Mouse (Mus musculus): ENCODE measurements around the gene Ebf1.

The Ebf1 gene

DNA sequence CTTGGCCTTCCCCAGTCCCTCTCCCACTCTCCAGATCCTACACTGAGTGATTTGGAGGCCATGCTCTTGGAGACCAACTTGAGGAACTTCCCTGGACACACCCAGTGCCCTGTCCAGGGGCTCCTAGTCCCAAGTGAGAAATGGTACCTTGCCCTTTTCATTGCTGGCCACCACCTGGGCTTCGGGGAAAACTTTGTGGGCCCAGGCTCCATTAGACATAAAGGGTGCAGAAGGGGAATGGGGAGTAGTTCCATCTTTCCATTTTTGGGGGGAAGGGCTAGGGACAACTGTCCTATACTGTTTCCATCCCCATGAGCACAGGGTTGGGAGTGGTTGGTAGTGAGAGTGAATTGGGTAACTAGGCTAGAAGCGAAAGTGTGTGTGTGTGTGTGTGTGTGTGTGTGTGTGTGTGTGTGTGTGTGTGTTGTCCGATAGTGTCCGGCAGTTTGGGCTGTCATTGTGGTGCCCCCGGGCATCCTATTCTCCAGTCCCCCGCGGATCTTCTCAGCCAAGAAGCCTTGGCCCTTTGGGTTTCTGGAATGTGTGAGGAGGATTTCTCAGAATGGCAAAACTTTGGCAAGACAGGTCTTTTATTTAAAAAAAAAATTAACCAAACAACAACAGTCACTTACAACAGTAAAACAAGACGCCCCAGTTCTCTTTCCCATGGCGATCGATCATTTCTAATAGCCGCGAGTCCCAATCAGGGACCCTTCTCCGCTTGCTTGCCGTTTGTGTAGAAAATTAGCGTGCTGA is 2.2 kb downstream of the Ebf1 start:
- ATAC-seq (ENCODE audit: low TSS enrichment): no peak

- ATAC-seq (ENCODE audit: low TSS enrichment): no peak
Observed at GRCm38 (mm10) chr11:44619887-44620693, 3.0 kb downstream of the Ebf1 start.

GRCm38 (mm10) chr11:44620694-44621446 is 3.8 kb downstream of the Ebf1 start:
- ATAC-seq (ENCODE audit: low TSS enrichment): no peak

DNA sequence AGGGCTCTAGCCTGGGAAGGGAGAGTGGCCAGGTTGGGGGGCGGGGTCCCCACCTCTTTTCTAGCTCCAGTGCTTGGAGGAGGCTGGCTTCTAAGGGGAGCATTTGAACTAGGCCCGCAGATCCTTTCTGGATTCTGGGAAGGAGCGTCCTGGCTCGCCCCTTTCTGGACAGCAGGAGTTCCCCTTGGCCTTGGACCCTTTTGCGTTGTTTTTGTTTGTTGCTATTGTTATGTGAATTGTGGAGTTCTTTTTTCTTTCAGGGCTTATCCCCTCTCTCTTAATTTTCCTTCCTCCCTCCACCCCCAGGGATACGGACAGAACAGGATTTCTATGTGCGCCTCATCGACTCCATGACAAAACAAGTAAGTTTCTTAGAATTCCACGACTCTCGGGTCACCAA is 4.5 kb downstream of the Ebf1 start:
- no peak for ATAC-seq (ENCODE audit: low TSS enrichment)

DNA sequence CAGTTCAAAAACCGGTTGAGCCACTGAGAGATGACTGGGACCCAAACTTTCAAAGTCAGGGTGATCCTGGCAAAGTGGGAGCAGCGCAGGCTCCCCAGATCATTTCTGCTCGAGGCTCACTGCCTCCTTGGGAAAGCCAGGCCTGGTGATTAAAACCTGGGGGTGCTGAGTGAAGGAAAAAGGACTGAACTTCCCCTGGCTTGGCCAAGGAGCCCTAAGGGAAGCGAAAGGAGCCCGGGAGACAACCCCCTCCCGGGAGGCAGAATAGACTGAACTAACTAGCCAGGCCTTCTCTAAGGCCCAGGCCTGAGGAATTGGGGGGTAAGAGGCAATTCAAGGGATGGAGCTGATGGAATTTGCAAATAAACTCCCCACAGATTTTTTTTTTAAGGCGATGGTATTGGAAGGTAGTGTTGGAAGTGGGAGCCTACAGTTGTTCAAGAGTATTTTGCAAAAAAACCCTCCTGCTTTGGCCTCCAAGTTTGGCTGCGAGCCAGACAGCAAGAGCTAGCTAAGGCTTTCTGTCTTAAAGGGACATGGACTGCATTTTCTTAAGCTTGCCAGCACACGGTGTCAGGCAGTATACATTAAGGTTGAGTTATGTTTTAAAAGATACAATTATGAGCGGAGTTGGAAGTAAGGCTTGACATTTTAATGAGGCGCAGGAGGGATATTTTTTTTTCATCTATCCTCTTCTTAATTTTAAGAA is 5.1 kb downstream of the Ebf1 start:
- no peak for ATAC-seq (ENCODE audit: low TSS enrichment)

GRCm38 (mm10) chr11:44624564-44624963 is 7.4 kb downstream of the Ebf1 start:
- no peak for ATAC-seq (ENCODE audit: low TSS enrichment)

DNA sequence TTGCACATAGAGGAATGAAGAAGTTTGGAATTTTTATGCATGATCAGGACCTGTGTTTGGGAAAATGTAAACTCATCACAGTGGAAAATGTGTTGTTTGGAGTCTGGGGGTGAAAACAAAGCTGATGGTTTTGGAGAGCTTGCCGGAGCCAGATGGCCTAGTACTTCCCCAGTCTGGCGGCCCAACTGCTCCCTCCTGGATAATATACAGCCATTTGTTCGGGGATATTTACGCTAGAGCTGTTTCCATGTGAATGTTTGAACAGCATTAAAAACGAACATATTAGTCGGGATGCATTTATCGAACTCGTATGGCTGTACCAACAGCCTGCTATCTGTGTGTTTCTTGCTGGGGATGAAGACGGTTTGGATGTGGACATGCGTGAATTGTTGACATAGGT is 8.9 kb downstream of the Ebf1 start:
- no peak for ATAC-seq (ENCODE audit: low TSS enrichment)

DNA sequence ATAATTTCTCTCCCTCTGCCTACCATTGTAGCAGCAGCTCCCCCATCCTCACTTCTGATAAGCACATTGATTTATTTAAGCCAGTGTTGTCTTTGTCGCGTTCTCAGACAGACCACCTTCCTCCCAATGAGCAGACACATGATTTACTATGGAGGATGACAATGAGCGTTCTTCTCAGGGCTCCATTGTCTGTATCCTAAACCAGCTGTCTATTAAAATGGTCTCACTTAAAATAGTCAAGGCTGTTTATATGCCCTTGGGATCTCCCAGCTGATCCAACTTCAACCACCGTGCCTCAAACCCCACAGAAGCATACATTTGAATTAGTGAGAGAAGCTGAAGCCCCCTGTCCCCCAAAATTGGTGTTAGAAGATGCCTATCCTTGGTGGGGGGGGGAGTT is 11.3 kb downstream of the Ebf1 start:
- no peak for ATAC-seq (ENCODE audit: low TSS enrichment)

GRCm38 (mm10) chr11:44632064-44632968 is 15.2 kb downstream of the Ebf1 start:
- no peak for ATAC-seq (ENCODE audit: low TSS enrichment)

GRCm38 (mm10) chr11:44633001-44633693 is 16.0 kb downstream of the Ebf1 start:
- ATAC-seq (ENCODE audit: low TSS enrichment): no peak

- ATAC-seq (ENCODE audit: low TSS enrichment): no peak
Observed at GRCm38 (mm10) chr11:44634552-44635193, 17.6 kb downstream of the Ebf1 start.

GRCm38 (mm10) chr11:44636241-44636640 is 19.1 kb downstream of the Ebf1 start:
- ATAC-seq (ENCODE audit: low TSS enrichment): no peak

DNA sequence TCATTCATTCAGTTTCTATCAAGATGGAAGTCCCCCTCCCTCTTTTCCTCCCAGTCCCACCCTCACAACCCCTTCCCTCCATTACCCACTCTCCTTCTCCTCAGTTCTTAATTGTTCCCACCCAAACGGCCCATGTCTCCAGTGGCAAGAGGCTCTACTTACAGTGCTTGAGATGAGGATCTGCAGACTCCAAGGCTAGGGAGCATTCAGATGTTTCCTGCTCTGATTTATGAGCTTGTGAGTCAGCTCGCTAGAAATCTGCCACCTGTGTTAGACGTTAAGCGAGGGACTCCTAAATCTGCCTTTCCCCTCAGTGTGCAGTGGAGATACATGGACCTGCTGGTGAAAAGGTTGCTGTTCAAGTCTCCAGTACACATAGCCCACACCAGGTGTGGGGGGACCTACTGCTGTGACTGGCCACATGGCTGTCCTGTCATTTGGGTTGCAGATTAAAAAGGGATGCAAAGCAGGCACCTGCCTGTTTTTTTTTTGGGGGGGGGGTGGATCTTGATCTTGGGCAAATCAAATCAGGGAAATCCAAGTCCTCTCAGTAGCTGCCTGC is 21.2 kb downstream of the Ebf1 start:
- no peak for ATAC-seq (ENCODE audit: low TSS enrichment)

- no peak for ATAC-seq (ENCODE audit: low TSS enrichment)
Observed at GRCm38 (mm10) chr11:44641496-44641895, 24.4 kb downstream of the Ebf1 start.

DNA sequence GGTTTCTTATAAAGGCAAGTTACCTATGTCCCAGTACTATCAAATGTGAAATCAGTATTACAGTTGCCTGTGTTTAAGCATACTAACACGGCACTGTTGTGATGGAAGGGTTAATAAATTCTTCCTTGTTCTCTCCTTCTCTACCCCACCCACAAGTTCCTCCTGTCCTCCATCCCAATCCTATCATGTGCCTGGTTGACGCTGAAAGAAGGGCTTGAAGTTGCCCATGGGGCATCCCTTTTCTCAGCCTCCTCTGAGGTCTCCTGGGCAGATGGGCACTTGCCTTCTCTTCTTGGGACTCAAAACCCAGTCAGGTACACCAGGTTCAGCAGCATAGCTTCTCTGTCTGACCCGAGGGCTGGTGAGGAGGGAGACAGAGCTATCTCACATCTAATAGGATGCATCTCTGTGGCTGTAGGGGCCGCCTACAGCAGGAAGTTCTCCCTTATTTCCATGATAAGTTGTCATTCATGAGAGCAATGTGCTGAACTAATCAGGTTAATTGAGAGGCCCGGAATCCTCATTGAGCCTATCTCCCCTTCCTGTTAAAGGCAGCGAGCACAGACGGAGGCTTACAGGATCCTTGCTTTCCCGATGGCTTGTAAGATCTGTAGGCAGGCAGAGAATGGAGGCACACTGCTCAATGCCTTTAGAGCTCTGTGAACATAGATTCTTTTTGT is 37.4 kb downstream of the Ebf1 start:
- no peak for ATAC-seq (ENCODE audit: low TSS enrichment)

DNA sequence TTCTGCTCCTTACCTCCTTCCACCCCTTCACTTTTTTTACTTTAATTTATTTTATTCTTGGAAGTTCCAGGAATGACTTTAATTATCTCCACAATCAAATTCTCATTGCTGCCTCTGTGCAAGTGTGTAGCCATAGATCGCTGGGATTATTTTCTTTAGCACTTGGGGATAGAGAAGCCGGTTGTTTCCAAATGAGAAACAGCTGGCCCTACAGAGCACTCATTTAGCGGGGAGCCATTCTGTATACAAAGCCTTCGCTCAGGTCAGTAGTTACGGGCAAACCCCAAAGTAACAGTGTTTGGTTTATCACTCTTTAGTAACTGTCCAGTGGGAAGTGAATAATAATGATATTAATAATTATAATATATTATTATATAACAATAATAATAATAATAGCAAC is 38.4 kb downstream of the Ebf1 start:
- no peak for ATAC-seq (ENCODE audit: low TSS enrichment)

DNA sequence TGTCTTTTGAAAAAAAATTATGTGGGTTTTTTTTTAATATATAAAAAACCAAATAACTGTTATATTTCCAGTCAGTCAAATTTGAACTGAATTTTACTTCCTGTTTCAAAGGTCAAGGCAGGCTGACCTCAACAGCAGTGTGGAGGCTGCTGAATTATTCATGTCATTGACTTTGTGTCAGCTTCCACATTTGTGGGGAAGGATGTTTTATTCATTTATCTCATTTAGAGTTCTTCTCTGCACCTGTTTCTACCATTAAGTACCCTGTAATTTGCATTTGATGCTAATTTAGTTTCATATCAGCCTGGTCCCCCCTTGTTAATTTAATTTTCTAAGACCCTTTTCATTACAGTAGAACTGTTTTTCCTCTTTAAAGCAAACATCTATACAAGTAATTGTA is 39.8 kb downstream of the Ebf1 start:
- ATAC-seq (ENCODE audit: low TSS enrichment): no peak

- ATAC-seq (ENCODE audit: low TSS enrichment): no peak
Observed at GRCm38 (mm10) chr11:44657833-44658395, 40.8 kb downstream of the Ebf1 start.

Measured in frontal cortex, adult (tissue).